Mouse (Mus musculus) small intestine, adult 2 months (tissue): ENCODE measurements around the gene Arhgef3.

Experiments
- CTCF ChIP-seq: fragments of 200-500 bp; IDR thresholded peaks from 2 replicates; pipeline ENCODE4 v1.5.1; 2012; ENCODE audit warnings: low read depth, mild to moderate bottlenecking, control low read depth, inconsistent platforms, low read length, moderate library complexity, mixed read lengths; ENCODE audit not compliant: insufficient replicate concordance, insufficient read length; ENCODE audit errors: extremely low read depth
- POLR2A ChIP-seq: fragments of 200-500 bp; IDR thresholded peaks from 2 replicates; pipeline ENCODE4 v1.6.1; 2012; ENCODE audit warnings: low read depth, mild to moderate bottlenecking, control low read depth, inconsistent platforms, low read length, moderate library complexity

DNA sequence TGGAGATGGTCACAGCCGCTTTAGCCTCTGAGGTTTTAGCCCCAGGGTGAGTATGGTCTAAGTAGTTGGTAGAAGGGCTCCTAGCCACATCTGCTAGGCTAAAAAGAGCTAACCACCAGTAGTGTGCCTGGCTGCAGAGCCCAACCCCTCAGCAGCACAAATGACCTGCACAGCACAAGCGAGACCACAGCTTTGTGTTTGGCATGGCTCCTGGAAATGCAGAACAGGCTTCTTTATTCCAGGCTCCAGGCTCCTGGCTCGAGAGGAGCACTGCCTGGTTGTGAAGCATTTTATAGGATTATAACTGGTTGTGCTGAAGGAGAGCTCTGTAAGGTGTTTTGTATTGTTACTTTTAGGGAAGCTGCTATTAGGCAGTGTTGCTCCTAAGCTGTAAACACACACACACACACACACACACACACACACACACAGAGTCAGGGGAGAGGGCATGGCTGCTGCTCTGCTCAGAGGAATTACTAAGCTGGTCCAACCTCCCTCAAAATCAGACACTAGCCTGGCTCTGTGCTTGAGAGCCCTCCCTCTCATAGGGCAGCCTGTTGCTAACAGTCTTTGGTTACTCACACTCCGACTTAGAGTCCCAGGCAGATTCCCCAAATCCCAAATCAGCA, 217.8 kb downstream of the Arhgef3 start:
- TF ChIP-seq CTCF (no peak), POLR2A (no peak)
